Mouse (Mus musculus): ENCODE measurements around the gene 1700024P04Rik. TPM values are rescaled to one million over a fixed set of nuclear protein-coding genes. Genes with fewer than 3 reads are reported as not detected.
A peak's percentile ranks its signal among the peaks of the same experiment; 100 is the strongest.

1700024P04Rik gene
- polyA plus RNA-seq, 1 experiment: not detected

- H3K27me3 ChIP-seq (ENCODE audit: control insufficient read depth, insufficient read depth, insufficient read length): no peaks in the 10 kb centered on the region
- H3ac ChIP-seq (ENCODE audit: control insufficient read depth, insufficient read length, low read depth): no peak overlapping the region
- H3K4me3 ChIP-seq (ENCODE audit: insufficient read depth, poor library complexity, severe bottlenecking): no peak overlapping the region
- no peak for TF ChIP-seq MAX (IDR thresholded peaks at IDR 0.05)
- no peak for TF ChIP-seq MYOD1 (IDR thresholded peaks at IDR 0.05; ENCODE audit: control insufficient read depth, insufficient read length, low read depth)
- no peak for TF ChIP-seq USF1 (IDR thresholded peaks at IDR 0.05; ENCODE audit: low read depth)
- no peak for TF ChIP-seq MYOG (IDR thresholded peaks at IDR 0.05; ENCODE audit: control insufficient read depth, extremely low read depth, insufficient read length)
- TF ChIP-seq CTCF (IDR thresholded peaks at IDR 0.05; ENCODE audit: control insufficient read depth, insufficient read depth, insufficient read length): no peak
- no peak for TF ChIP-seq FOSL1 (IDR thresholded peaks at IDR 0.05; ENCODE audit: insufficient read depth, low read length, poor library complexity, severe bottlenecking)
- no peak for TF ChIP-seq CEBPB (IDR thresholded peaks at IDR 0.05; ENCODE audit: low read depth)
- no peaks in the 10 kb centered on the region for H3K79me2 ChIP-seq (ENCODE audit: control insufficient read depth, insufficient read depth)
- H3K36me3 ChIP-seq (ENCODE audit: control insufficient read depth, insufficient read depth): no peaks in the 10 kb centered on the region
- no peaks in the 10 kb centered on the region for H3K79me3 ChIP-seq (ENCODE audit: low read depth)
Observed at GRCm38 (mm10) chr13:98956209-98956608, 28.2 kb downstream of the 1700024P04Rik start.

GRCm38 (mm10) chr13:98955676-98956075 is 28.7 kb downstream of the 1700024P04Rik start:
- no peaks in the 10 kb centered on the region for H3K79me2 ChIP-seq (ENCODE audit: control insufficient read depth, insufficient read depth)
- H3K36me3 ChIP-seq (ENCODE audit: control insufficient read depth, insufficient read depth): no peaks in the 10 kb centered on the region
- H3K27me3 ChIP-seq (ENCODE audit: control insufficient read depth, insufficient read depth, insufficient read length): no peaks in the 10 kb centered on the region
- no peak overlapping the region for H3ac ChIP-seq (ENCODE audit: control insufficient read depth, insufficient read length, low read depth)
- H3K79me3 ChIP-seq (ENCODE audit: low read depth): no peaks in the 10 kb centered on the region
- TF ChIP-seq CEBPB (IDR thresholded peaks at IDR 0.05; ENCODE audit: low read depth) (no peak), MYOG (IDR thresholded peaks at IDR 0.05; ENCODE audit: control insufficient read depth, extremely low read depth, insufficient read length) (no peak), CTCF (IDR thresholded peaks at IDR 0.05; ENCODE audit: control insufficient read depth, insufficient read depth, insufficient read length) (no peak), USF1 (IDR thresholded peaks at IDR 0.05; ENCODE audit: low read depth) (no peak), MAX (IDR thresholded peaks at IDR 0.05) (no peak), FOSL1 (IDR thresholded peaks at IDR 0.05; ENCODE audit: insufficient read depth, low read length, poor library complexity, severe bottlenecking) (no peak), MYOD1 (IDR thresholded peaks at IDR 0.05; ENCODE audit: control insufficient read depth, insufficient read length, low read depth) (no peak)
- H3K4me3 ChIP-seq (ENCODE audit: insufficient read depth, poor library complexity, severe bottlenecking): no peak overlapping the region

- no peaks in the 10 kb centered on the region for H3K79me2 ChIP-seq (ENCODE audit: control insufficient read depth, insufficient read depth)
- H3K27me3 ChIP-seq (ENCODE audit: control insufficient read depth, insufficient read depth, insufficient read length): no peaks in the 10 kb centered on the region
- TF ChIP-seq FOSL1 (IDR thresholded peaks at IDR 0.05; ENCODE audit: insufficient read depth, low read length, poor library complexity, severe bottlenecking): peak; percentile 40
- no peak for TF ChIP-seq CEBPB (IDR thresholded peaks at IDR 0.05; ENCODE audit: low read depth)
- TF ChIP-seq MYOD1 (IDR thresholded peaks at IDR 0.05; ENCODE audit: control insufficient read depth, insufficient read length, low read depth): peak; percentile 69
- H3K36me3 ChIP-seq (ENCODE audit: control insufficient read depth, insufficient read depth): no peaks in the 10 kb centered on the region
- H3K4me3 ChIP-seq (ENCODE audit: insufficient read depth, poor library complexity, severe bottlenecking): no peak overlapping the region
- no peak overlapping the region for H3ac ChIP-seq (ENCODE audit: control insufficient read depth, insufficient read length, low read depth)
- no peaks in the 10 kb centered on the region for H3K79me3 ChIP-seq (ENCODE audit: low read depth)
Observed at GRCm38 (mm10) chr13:98955226-98955625, 29.1 kb downstream of the 1700024P04Rik start.

- Histone ChIP-seq H3ac (ENCODE audit: control insufficient read depth, insufficient read length, low read depth) (no peak overlapping the region), H3K79me3 (ENCODE audit: low read depth) (no peaks in the 10 kb centered on the region), H3K36me3 (ENCODE audit: control insufficient read depth, insufficient read depth) (no peaks in the 10 kb centered on the region), H3K27me3 (ENCODE audit: control insufficient read depth, insufficient read depth, insufficient read length) (no peaks in the 10 kb centered on the region), H3K4me3 (ENCODE audit: insufficient read depth, poor library complexity, severe bottlenecking) (no peak overlapping the region), H3K79me2 (ENCODE audit: control insufficient read depth, insufficient read depth) (no peaks in the 10 kb centered on the region)
- TF ChIP-seq FOSL1 (IDR thresholded peaks at IDR 0.05; ENCODE audit: insufficient read depth, low read length, poor library complexity, severe bottlenecking): no peak
- no peak for TF ChIP-seq CTCF (IDR thresholded peaks at IDR 0.05; ENCODE audit: control insufficient read depth, insufficient read depth, insufficient read length)
- no peak for TF ChIP-seq CEBPB (IDR thresholded peaks at IDR 0.05; ENCODE audit: low read depth)
- TF ChIP-seq MAX (IDR thresholded peaks at IDR 0.05): no peak
- no peak for TF ChIP-seq USF1 (IDR thresholded peaks at IDR 0.05; ENCODE audit: low read depth)
Observed at GRCm38 (mm10) chr13:98953830-98954229, 30.5 kb downstream of the 1700024P04Rik start.

GRCm38 (mm10) chr13:98951951-98952350 is 32.4 kb downstream of the 1700024P04Rik start:
- H3K4me3 ChIP-seq (ENCODE audit: insufficient read depth, poor library complexity, severe bottlenecking): no peak overlapping the region
- H3K27me3 ChIP-seq (ENCODE audit: control insufficient read depth, insufficient read depth, insufficient read length): no peaks in the 10 kb centered on the region
- H3ac ChIP-seq (ENCODE audit: control insufficient read depth, insufficient read length, low read depth): no peak overlapping the region
- no peaks in the 10 kb centered on the region for H3K79me3 ChIP-seq (ENCODE audit: low read depth)
- H3K79me2 ChIP-seq (ENCODE audit: control insufficient read depth, insufficient read depth): no peaks in the 10 kb centered on the region
- H3K36me3 ChIP-seq (ENCODE audit: control insufficient read depth, insufficient read depth): no peaks in the 10 kb centered on the region
- TF ChIP-seq CEBPB (IDR thresholded peaks at IDR 0.05; ENCODE audit: low read depth) (no peak), FOSL1 (IDR thresholded peaks at IDR 0.05; ENCODE audit: insufficient read depth, low read length, poor library complexity, severe bottlenecking) (no peak), MAX (IDR thresholded peaks at IDR 0.05) (no peak), MYOD1 (IDR thresholded peaks at IDR 0.05; ENCODE audit: control insufficient read depth, insufficient read length, low read depth) (no peak), MYOG (IDR thresholded peaks at IDR 0.05; ENCODE audit: control insufficient read depth, extremely low read depth, insufficient read length) (no peak), CTCF (IDR thresholded peaks at IDR 0.05; ENCODE audit: control insufficient read depth, insufficient read depth, insufficient read length) (no peak)

GRCm38 (mm10) chr13:98948146-98948545 is 36.2 kb downstream of the 1700024P04Rik start:
- no peaks in the 10 kb centered on the region for H3K79me2 ChIP-seq (ENCODE audit: control insufficient read depth, insufficient read depth)
- no peak for TF ChIP-seq MAX (IDR thresholded peaks at IDR 0.05)
- no peak for TF ChIP-seq CTCF (IDR thresholded peaks at IDR 0.05; ENCODE audit: control insufficient read depth, insufficient read depth, insufficient read length)
- H3K4me3 ChIP-seq (ENCODE audit: insufficient read depth, poor library complexity, severe bottlenecking): no peak overlapping the region
- H3K79me3 ChIP-seq (ENCODE audit: low read depth): no peaks in the 10 kb centered on the region
- no peak overlapping the region for H3ac ChIP-seq (ENCODE audit: control insufficient read depth, insufficient read length, low read depth)
- no peaks in the 10 kb centered on the region for H3K36me3 ChIP-seq (ENCODE audit: control insufficient read depth, insufficient read depth)
- H3K27me3 ChIP-seq (ENCODE audit: control insufficient read depth, insufficient read depth, insufficient read length): no peaks in the 10 kb centered on the region

Data from C2C12 (cell line).